Mouse (Mus musculus) splenic B cell, adult 2 months (primary cell): ENCODE measurements around the gene Gfy.

Experiments
- DNase-seq: peaks from one replicate; pipeline ENCODE4 v3.0.0-alpha.2; 2011; ENCODE audit warnings: low read depth, low spot score
- H3K27me3 ChIP-seq: 2 replicates; pipeline ENCODE4 v1.6.1; 2012; ENCODE audit warnings: mild to moderate bottlenecking, low read length, moderate library complexity, mixed read lengths; ENCODE audit not compliant: control insufficient read depth, poor library complexity, insufficient read depth, severe bottlenecking
- H3K36me3 ChIP-seq: 2 replicates; pipeline ENCODE4 v1.6.1; 2012; ENCODE audit warnings: mild to moderate bottlenecking, low read length, moderate library complexity, mixed read lengths; ENCODE audit not compliant: control insufficient read depth, poor library complexity, insufficient read depth, severe bottlenecking

Gene Gfy

GRCm38 (mm10) chr7:45138403-45138802 is 41.0 kb downstream of the Gfy start:
- Histone ChIP-seq H3K36me3 (peaks cover 5% of the 10 kb centered on the region; the same call in 1 of the 2 replicates), H3K27me3 (no peaks in the 10 kb centered on the region)
- DNase-seq: no peak

DNA sequence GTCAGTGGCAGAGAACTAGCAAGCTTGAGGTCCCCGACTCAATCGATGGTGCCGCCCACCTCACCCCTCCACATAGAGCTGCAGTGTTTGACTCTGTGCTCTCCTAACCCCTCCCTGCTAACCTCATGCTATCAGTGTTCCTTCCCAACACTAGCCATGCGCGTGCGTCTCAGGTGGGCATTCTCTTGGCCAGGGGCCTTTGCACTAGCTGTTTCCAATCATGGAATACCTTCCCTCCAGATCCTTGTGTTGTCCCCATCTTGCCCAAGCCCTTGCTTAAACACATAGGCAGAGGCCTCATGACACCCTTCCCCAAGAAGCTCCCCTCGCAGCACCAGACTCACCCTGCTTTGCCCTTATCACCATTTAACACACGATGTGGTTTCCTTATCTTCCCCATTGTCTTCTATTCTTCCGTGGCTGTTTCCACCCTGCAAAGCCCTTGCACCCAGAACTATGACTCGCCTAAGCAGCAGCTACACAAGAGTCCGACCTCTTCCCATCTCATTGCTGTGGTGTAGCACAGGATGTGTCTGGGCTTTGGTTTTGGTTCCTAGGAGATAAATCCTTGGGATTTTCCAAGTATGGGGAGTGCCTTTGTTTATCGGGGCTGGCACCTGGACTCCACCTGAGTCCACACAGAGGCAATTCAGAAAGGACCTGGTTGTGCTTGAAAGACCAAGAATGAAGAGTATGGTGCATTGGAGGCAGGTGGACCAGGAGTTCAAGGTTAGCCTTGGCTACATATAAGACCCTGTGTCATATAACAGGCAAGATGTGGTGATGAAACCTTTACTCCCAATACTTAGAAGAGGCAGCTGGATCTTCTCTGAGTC is 42.0 kb downstream of the Gfy start:
- no peaks in the 10 kb centered on the region for H3K27me3 ChIP-seq
- DNase-seq: no peak
- H3K36me3 ChIP-seq: peaks cover 8% of the 10 kb centered on the region; the same call in 1 of the 2 replicates

DNA sequence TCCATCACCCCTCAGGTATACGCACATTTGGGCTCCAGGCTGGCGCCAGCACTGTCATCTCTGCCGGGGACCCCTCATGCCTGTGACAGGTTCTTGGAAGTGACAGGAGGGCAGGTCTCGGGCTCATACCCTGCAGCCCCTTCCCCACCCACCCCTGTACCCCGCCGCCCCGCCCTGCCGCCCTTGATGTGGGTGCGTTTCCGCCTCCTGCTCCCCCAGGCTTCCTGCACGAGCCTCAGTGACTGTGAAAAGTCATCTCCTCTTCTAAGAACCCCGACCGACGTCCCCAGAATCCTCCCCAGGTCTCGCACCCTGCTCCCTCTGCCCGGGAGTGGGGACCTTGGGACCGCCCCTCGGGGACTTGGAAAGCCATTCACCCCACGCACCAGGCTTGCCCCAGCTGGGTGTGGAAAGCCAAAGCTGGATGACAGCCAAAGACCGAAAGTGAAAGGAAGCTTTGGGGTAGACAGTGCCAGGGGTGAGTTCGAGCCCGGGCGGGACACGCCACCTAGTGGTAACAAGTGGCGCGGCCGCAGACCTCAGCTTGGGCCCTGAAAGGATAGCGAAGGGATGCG is 43.3 kb downstream of the Gfy start, which contains the start of the genes Gm45713 and Flt3l:
TSS of gene Gm45713 (minus strand) at position 239 of the 575 bp plus-strand sequence.
TSS of gene Flt3l (minus strand) at position 440 of the 575 bp plus-strand sequence.
- Histone ChIP-seq H3K27me3 (no peaks in the 10 kb centered on the region), H3K36me3 (peaks cover 7% of the 10 kb centered on the region; the same call in 1 of the 2 replicates)
- peak; percentile 93 for DNase-seq

DNA sequence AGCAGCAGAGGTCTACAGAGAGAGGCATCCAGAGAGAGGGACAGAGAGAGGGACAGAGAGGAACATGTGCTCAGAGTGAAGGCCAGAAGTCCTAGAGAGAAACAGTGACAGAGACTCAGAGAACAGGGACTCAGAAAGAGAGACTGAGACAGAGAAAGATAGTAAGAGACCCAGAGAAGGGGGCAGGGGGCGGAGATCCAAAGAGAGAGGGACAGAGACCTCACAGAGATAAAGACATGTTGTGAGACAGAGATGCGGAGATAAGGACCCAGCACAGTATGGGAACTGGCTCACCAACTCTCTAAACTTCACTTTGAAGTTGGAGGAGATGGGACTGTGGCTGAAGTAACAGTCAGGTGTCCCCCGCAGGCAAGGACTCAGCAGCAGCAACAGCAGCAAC is 44.0 kb downstream of the Gfy start:
- DNase-seq: no peak
- Histone ChIP-seq H3K27me3 (no peaks in the 10 kb centered on the region), H3K36me3 (peaks cover 7% of the 10 kb centered on the region; the same call in 1 of the 2 replicates)

DNA sequence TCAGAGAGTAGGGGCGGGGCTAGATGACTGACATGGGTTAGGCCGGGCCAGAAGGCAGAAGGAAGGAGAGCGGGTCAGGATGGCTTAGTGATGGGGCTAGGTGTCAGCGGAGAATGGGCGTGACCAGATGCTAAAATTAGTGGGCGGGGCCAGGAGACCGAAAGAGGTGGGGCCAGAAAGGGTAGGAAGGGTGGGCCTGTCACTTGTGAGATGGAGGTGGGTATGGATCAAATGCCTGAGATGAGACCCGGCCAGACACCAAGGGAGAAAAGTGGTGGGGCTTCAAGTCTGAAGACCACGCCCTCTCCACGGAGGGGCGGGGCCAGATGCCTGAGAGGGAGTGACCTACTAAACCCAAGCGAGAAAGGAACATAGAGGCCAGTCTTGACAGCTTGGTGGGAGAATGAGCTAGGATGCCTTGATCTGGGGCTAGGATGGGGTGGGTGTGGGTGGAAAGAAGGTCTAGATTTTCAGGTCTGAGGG is 44.8 kb downstream of the Gfy start:
- Histone ChIP-seq H3K36me3 (peaks cover 7% of the 10 kb centered on the region; the same call in 1 of the 2 replicates), H3K27me3 (no peaks in the 10 kb centered on the region)
- peak; percentile 51 for DNase-seq

GRCm38 (mm10) chr7:45133446-45134159 is 45.8 kb downstream of the Gfy start:
- Histone ChIP-seq H3K27me3 (no peaks in the 10 kb centered on the region), H3K36me3 (peaks cover 7% of the 10 kb centered on the region; the same call in 1 of the 2 replicates)
- DNase-seq: no peak

GRCm38 (mm10) chr7:45131850-45132249 is 47.5 kb downstream of the Gfy start:
- peaks cover 7% of the 10 kb centered on the region; the same call in 1 of the 2 replicates for H3K36me3 ChIP-seq
- DNase-seq: no peak
- no peaks in the 10 kb centered on the region for H3K27me3 ChIP-seq

GRCm38 (mm10) chr7:45129776-45130512 is 49.4 kb downstream of the Gfy start:
- H3K36me3 ChIP-seq: peaks cover 16% of the 10 kb centered on the region
- no peaks in the 10 kb centered on the region for H3K27me3 ChIP-seq
- no peak for DNase-seq

DNA sequence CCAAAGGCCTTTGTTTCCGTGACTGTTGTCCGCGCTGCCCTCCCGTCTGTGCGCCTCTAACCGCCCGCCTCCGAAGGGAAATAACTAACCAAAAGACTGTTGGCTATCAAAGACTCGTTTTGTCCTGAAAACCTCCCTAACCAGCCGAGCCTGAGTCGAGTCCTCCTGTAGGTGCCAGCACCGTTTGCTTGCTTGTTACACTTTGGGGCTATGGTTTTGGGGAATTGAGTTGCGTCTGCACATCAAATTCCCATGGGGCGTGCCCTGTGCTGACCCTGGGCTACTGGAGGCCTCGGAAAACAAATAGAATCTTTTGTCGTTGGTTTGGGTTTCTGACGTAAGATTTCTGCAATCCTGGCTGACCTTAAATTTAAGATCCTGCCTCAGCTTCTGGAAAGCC is 50.1 kb downstream of the Gfy start:
- no peaks in the 10 kb centered on the region for H3K27me3 ChIP-seq
- no peak for DNase-seq
- H3K36me3 ChIP-seq: peaks cover 16% of the 10 kb centered on the region

- DNase-seq: peak; percentile 100
- Histone ChIP-seq H3K36me3 (peaks cover 15% of the 10 kb centered on the region), H3K27me3 (no peaks in the 10 kb centered on the region)
Measured at GRCm38 (mm10) chr7:45128624-45129246, 50.6 kb downstream of the Gfy start, which contains the start of gene Rpl13a. Gene Rpl13a, minus strand, starts transcription at chr7:45128761.

DNA sequence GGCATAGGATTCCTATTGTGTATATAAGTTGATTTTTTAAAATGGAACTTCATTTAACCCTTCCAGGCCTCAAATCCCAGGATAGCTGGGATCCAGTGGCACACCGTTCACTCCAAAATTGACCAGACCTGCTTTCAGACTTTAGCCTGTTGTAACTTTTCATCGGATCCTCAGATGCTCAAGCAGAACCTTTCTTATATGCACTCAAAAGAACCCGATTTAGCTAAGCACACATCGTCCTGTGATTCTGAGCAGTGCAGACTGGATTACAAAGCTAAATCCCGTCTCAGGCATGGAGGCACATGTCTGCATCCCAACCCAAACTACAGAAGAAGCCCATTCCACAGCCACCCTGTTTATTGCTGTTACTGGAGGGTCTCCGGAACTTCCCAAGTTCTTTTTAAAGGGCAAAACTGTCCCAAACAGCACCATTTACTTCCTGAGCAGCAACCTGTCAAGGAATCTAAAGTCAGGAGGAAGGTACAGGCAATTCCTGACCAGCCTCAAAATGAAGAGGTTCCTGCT is 51.6 kb downstream of the Gfy start:
- no peak for DNase-seq
- Histone ChIP-seq H3K36me3 (peaks cover 10% of the 10 kb centered on the region), H3K27me3 (no peaks in the 10 kb centered on the region)

GRCm38 (mm10) chr7:45126844-45127699 is 52.3 kb downstream of the Gfy start:
- H3K36me3 ChIP-seq: peaks cover 13% of the 10 kb centered on the region
- no peak for DNase-seq
- no peaks in the 10 kb centered on the region for H3K27me3 ChIP-seq
